Mouse (Mus musculus): Measurements from ENCODE around the gene Ogg1. TPM values are rescaled to one million over a fixed set of nuclear protein-coding genes. Genes with fewer than 3 reads are reported as not detected.
"Not testable (repeated sequence)": the region's sequence is repeated elsewhere in the genome, so short reads cannot be mapped to it uniquely, and the experiment has no call there.

Gene Ogg1
- total RNA-seq, 2 experiments from 2014 or later, result 6.8 to 7.9 TPM

GRCm38 (mm10) chr6:113331721-113332120, 4.9 kb downstream of the Ogg1 start:
- DNase-seq (ENCODE audit: low spot score in 2 of 2), result no peak

GRCm38 (mm10) chr6:113332734-113333133, 6.0 kb downstream of the Ogg1 start:
- DNase-seq (ENCODE audit: low spot score in 2 of 2), result not testable (repeated sequence)

GRCm38 (mm10) chr6:113333137-113333950, 6.6 kb downstream of the Ogg1 start:
- DNase-seq (ENCODE audit: low spot score in 2 of 2), result peak in 1 of 2 experiments; percentile 66

GRCm38 (mm10) chr6:113334216-113334615, 7.4 kb downstream of the Ogg1 start:
- no peak for DNase-seq (ENCODE audit: low spot score in 2 of 2)

GRCm38 (mm10) chr6:113336852-113337620, 10.3 kb downstream of the Ogg1 start:
- DNase-seq (ENCODE audit: low spot score in 2 of 2), result no peak

GRCm38 (mm10) chr6:113341574-113341973, 14.8 kb downstream of the Ogg1 start:
- DNase-seq (ENCODE audit: low spot score in 2 of 2), result no peak

- no peak for DNase-seq (ENCODE audit: low spot score in 2 of 2)
These were observed 15.5 kb downstream of the Ogg1 start for GRCm38 (mm10) chr6:113342297-113342696.

GRCm38 (mm10) chr6:113343177-113344092, 16.7 kb downstream of the Ogg1 start, which contains the start of gene Camk1:
TSS of gene Camk1 (minus strand) at chr6:113343984.
- peak; percentile 64 to 69 for DNase-seq (ENCODE audit: low spot score in 2 of 2)

- DNase-seq (ENCODE audit: low spot score in 2 of 2), result no peak
These were observed 17.5 kb downstream of the Ogg1 start for GRCm38 (mm10) chr6:113344321-113344720.

GRCm38 (mm10) chr6:113346897-113347296, 20.1 kb downstream of the Ogg1 start:
- no peak for DNase-seq (ENCODE audit: low spot score in 2 of 2)

GRCm38 (mm10) chr6:113350538-113350937, 23.8 kb downstream of the Ogg1 start:
- DNase-seq (ENCODE audit: low spot score in 2 of 2), result no peak

- no peak for DNase-seq (ENCODE audit: low spot score in 2 of 2)
These were observed 24.4 kb downstream of the Ogg1 start for GRCm38 (mm10) chr6:113351161-113351560.

- no peak for DNase-seq (ENCODE audit: low spot score in 2 of 2)
These were observed 24.9 kb downstream of the Ogg1 start for GRCm38 (mm10) chr6:113351653-113352052.

- no peak for DNase-seq (ENCODE audit: low spot score in 2 of 2)
These were observed 26.0 kb downstream of the Ogg1 start for GRCm38 (mm10) chr6:113352820-113353219.

- DNase-seq (ENCODE audit: low spot score in 2 of 2), result no peak
These were observed 26.9 kb downstream of the Ogg1 start for GRCm38 (mm10) chr6:113353696-113354095.

GRCm38 (mm10) chr6:113361476-113361875, 34.7 kb downstream of the Ogg1 start:
- DNase-seq (ENCODE audit: low spot score in 2 of 2), result no peak

GRCm38 (mm10) chr6:113362241-113362640, 35.5 kb downstream of the Ogg1 start:
- no peak for DNase-seq (ENCODE audit: low spot score in 2 of 2)

GRCm38 (mm10) chr6:113364518-113365135, 37.9 kb downstream of the Ogg1 start:
- DNase-seq (ENCODE audit: low spot score in 2 of 2), result no peak

GRCm38 (mm10) chr6:113366639-113367038, 39.9 kb downstream of the Ogg1 start:
- no peak for DNase-seq (ENCODE audit: low spot score in 2 of 2)

GRCm38 (mm10) chr6:113367574-113367973, 40.8 kb downstream of the Ogg1 start:
- DNase-seq (ENCODE audit: low spot score in 2 of 2), result no peak

GRCm38 (mm10) chr6:113368124-113368523, 41.4 kb downstream of the Ogg1 start:
- no peak for DNase-seq (ENCODE audit: low spot score in 2 of 2)

All from layer of hippocampus, adult 18-20 months (tissue).